Mouse (Mus musculus): ENCODE data around the gene Myh6.
"Not testable (repeated sequence)": the region's sequence is repeated elsewhere in the genome, so short reads cannot be mapped to it uniquely, and the experiment has no call there.

GRCm38 (mm10) chr14:54999868-55000267 is 33.1 kb upstream of the Myh6 start:
- TF ChIP-seq CTCF (IDR thresholded peaks at IDR 0.05; ENCODE audit: control insufficient read depth, insufficient read depth, low read length); POLR2A (IDR thresholded peaks at IDR 0.05; ENCODE audit: borderline replicate concordance, control insufficient read depth, low read depth, low read length): not testable (repeated sequence)

Data from bone marrow, adult 2 months (tissue).